Mouse (Mus musculus): Measurements from ENCODE around the gene Mfrp. TPM values are rescaled to one million over a fixed set of nuclear protein-coding genes. Genes with fewer than 3 reads are reported as not detected.
A peak's percentile ranks its signal among the peaks of the same experiment; 100 is the strongest.

Mfrp gene
- total and polyA plus RNA-seq, 2 experiments: not detected

DNA sequence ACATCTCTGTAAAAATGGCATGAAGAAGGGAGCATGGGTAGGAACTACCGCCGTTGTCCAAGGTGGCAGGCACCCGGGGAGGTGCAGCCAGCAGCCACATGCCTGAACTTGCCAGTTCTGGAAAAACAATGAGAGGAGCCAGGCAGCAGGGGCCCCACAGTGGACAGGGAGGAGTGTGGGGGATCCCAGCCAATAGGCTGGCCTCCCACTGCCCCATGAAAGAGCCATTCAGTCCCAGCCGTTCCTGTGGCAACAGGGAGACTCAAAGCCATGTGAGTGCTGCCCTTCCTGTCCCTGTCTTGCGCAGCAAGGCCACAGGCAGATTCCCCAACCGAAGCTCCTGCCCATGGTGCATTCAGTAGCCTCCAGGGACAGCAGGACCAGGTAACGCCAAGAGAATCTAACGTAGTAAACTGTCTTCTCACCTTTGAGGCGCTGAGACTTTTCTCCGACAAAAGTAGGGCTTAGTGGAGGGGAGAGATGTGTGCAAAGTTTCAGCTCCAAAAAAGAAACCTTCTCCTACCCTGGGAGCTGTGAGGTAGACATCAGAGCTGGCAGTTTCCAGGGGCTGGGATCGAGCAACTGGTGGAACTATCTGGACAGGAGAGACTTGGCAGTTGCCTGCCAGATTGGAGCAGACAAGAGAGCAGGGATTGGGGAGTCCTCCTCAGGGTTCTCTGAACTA, 29.5 kb upstream of the Mfrp start:
- no peaks in the 10 kb centered on the region for H3K79me2 ChIP-seq (ENCODE audit: control insufficient read depth, insufficient read depth, low read length)
- H3K27ac ChIP-seq (replicated peaks; ENCODE audit: insufficient read depth, low read depth, low read length): no peak overlapping the region
- no peaks in the 10 kb centered on the region for H3K36me3 ChIP-seq (ENCODE audit: control insufficient read depth, insufficient read depth, low read length)
- H3K27me3 ChIP-seq (ENCODE audit: control insufficient read depth, insufficient read depth, low read length): no peaks in the 10 kb centered on the region
- 67% methylated on average over 11 of the region's 11 CpGs for WGBS
- peaks cover 4% of the 10 kb centered on the region; the same call in 1 of the 2 replicates for H3K4me1 ChIP-seq (ENCODE audit: control insufficient read depth, insufficient read depth, low read length)
- H3K9ac ChIP-seq (ENCODE audit: low read depth, low read length): no peak overlapping the region
- TF ChIP-seq CTCF (IDR thresholded peaks at IDR 0.05; ENCODE audit: low read depth, low read length) (no peak), POLR2A (IDR thresholded peaks at IDR 0.05; ENCODE audit: extremely low read depth, insufficient read depth, low read length) (no peak)
- no peak for DNase-seq (ENCODE audit: extremely low read depth, low read depth, low spot score)
- H3K4me3 ChIP-seq (ENCODE audit: insufficient read depth, low read depth, low read length): no peak overlapping the region

DNA sequence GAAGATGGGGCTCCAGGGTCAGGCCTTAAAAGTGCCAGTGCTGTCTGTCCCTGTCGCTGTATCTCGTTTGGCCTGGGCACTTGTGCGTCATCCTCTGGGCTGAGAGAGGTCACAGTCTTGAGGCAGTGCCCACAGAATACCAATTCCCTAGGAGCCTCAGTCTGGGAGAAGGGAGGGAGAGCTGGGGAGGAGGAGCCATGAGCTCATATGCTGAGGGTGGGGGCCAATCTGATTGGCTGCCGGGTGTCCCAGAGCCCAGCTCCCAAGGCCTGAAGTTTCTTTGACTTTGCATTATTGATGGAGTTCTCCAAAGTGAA, 29.0 kb upstream of the Mfrp start:
- Histone ChIP-seq H3K4me3 (ENCODE audit: insufficient read depth, low read depth, low read length) (no peak overlapping the region), H3K27ac (replicated peaks; ENCODE audit: insufficient read depth, low read depth, low read length) (no peak overlapping the region), H3K27me3 (ENCODE audit: control insufficient read depth, insufficient read depth, low read length) (no peaks in the 10 kb centered on the region), H3K4me1 (ENCODE audit: control insufficient read depth, insufficient read depth, low read length) (peaks cover 4% of the 10 kb centered on the region; the same call in 1 of the 2 replicates), H3K9ac (ENCODE audit: low read depth, low read length) (no peak overlapping the region), H3K79me2 (ENCODE audit: control insufficient read depth, insufficient read depth, low read length) (no peaks in the 10 kb centered on the region), H3K36me3 (ENCODE audit: control insufficient read depth, insufficient read depth, low read length) (no peaks in the 10 kb centered on the region)
- no peak for TF ChIP-seq CTCF (IDR thresholded peaks at IDR 0.05; ENCODE audit: low read depth, low read length)
- TF ChIP-seq POLR2A (IDR thresholded peaks at IDR 0.05; ENCODE audit: extremely low read depth, insufficient read depth, low read length): no peak
- 72% methylated on average over 4 of the region's 4 CpGs for WGBS
- no peak for DNase-seq (ENCODE audit: extremely low read depth, low read depth, low spot score)

DNA sequence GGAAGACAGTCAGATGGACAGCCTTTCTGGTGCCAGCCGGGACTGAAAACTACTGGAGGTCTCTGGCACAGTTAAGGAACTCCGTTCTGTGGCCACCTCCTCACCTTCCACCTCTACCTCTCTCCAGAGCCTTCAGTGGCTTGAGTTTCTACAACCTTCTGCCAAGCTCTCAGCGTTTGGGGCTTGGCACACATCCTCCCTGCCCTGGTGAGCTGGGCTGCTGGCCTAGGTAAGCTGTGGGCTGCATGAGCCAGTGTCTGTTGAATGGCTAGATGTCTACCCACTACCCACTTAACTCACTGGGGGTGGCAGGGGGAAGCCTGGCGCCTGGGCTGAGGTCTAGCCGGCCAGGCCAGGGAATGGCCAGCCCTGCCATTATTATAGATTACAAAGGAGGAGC, 28.4 kb upstream of the Mfrp start:
- H3K9ac ChIP-seq (ENCODE audit: low read depth, low read length): no peak overlapping the region
- TF ChIP-seq CTCF (IDR thresholded peaks at IDR 0.05; ENCODE audit: low read depth, low read length) (no peak), POLR2A (IDR thresholded peaks at IDR 0.05; ENCODE audit: extremely low read depth, insufficient read depth, low read length) (no peak)
- WGBS: 82% methylated on average over 5 of the region's 5 CpGs

DNA sequence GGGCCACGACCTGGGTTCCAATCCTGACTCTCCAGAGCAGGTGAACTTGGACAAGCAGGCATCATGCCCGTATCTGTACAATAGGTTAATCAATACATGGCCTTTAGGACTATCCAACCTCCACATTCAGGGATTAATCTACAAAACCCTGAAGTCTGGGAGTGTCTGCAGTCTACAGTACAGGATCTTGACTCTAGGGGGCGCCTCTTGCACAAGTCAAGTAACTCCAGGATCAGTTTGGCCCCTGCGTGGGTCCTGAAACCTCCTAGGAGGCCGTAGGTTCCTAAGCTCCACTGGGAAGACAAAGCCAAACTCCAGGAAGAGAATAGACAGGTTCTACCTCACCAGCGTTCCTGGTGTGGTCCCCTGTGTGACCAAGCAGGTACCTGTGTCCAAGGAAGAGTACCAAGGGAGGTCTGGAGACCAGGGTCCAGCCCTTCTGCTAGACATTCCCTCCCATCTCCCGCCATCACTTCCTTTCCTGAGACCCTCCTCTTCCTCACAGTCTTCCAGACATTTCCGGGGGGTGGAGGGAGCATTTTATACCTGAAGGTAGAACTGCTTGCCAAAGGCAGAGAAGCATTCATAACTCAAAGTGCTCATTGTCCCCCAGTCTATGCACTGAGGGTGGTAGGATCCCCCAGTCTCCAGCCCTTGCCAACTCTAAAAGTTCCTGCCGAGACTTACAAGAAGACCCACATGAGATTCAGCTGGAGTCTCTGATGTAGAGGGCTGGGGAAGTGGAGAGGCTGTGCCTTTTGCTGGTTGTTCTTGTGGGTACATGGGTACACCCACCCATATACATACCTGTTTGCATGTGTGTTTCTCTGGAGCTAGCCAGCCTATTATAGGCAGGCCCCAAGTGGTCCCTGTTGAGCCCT, 26.9 kb upstream of the Mfrp start:
- peak; percentile 54 for DNase-seq (ENCODE audit: extremely low read depth, low read depth, low spot score)
- WGBS: 61% methylated on average over 9 of the region's 9 CpGs
- TF ChIP-seq CTCF (IDR thresholded peaks at IDR 0.05; ENCODE audit: low read depth, low read length) (peak; percentile 44), POLR2A (IDR thresholded peaks at IDR 0.05; ENCODE audit: extremely low read depth, insufficient read depth, low read length) (no peak)

More for the DNA sequence above, 28.4 kb upstream of the Mfrp start:
- no peak for DNase-seq (ENCODE audit: extremely low read depth, low read depth, low spot score)
- H3K4me3 ChIP-seq (ENCODE audit: insufficient read depth, low read depth, low read length): no peak overlapping the region
- H3K79me2 ChIP-seq (ENCODE audit: control insufficient read depth, insufficient read depth, low read length): no peaks in the 10 kb centered on the region
- no peaks in the 10 kb centered on the region for H3K36me3 ChIP-seq (ENCODE audit: control insufficient read depth, insufficient read depth, low read length)
- H3K27me3 ChIP-seq (ENCODE audit: control insufficient read depth, insufficient read depth, low read length): no peaks in the 10 kb centered on the region
- H3K4me1 ChIP-seq (ENCODE audit: control insufficient read depth, insufficient read depth, low read length): peaks cover 7% of the 10 kb centered on the region; the same call in 1 of the 2 replicates
- H3K27ac ChIP-seq (replicated peaks; ENCODE audit: insufficient read depth, low read depth, low read length): no peak overlapping the region

DNA sequence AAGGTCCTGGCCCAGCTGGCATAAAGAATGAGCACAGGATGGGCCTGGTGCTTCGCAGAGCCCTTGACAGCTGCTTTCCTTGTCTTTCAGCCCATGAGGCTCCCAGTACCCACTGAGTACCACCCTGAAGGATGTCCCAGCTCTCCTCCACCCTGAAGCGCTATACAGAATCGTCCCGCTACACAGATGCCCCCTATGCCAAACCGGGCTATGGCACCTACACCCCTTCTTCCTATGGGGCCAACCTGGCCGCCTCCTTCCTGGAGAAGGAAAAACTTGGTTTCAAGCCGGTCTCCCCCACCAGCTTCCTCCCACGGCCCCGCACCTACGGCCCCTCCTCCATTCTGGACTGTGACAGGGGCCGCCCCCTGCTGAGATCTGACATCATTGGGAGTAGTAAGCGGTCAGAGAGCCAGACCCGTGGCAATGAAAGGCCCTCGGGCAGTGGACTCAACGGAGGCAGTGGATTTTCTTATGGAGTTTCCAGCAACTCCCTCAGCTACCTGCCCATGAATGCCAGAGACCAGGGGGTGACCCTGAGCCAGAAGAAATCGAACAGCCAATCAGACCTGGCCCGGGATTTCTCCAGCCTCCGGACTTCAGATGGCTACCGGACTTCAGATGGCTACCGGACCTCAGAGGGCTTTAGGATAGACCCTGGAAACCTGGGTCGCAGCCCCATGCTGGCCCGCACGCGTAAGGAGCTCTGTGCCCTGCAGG, 26.1 kb upstream of the Mfrp start:
- H3K9ac ChIP-seq (ENCODE audit: low read depth, low read length): no peak overlapping the region
- H3K27me3 ChIP-seq (ENCODE audit: control insufficient read depth, insufficient read depth, low read length): no peaks in the 10 kb centered on the region
- peaks cover 19% of the 10 kb centered on the region for H3K4me1 ChIP-seq (ENCODE audit: control insufficient read depth, insufficient read depth, low read length)
- 89% methylated on average over 24 of the region's 24 CpGs for WGBS
- no peak for TF ChIP-seq CTCF (IDR thresholded peaks at IDR 0.05; ENCODE audit: low read depth, low read length)
- no peak for TF ChIP-seq POLR2A (IDR thresholded peaks at IDR 0.05; ENCODE audit: extremely low read depth, insufficient read depth, low read length)
- H3K27ac ChIP-seq (replicated peaks; ENCODE audit: insufficient read depth, low read depth, low read length): no peak overlapping the region
- H3K36me3 ChIP-seq (ENCODE audit: control insufficient read depth, insufficient read depth, low read length): no peaks in the 10 kb centered on the region
- no peaks in the 10 kb centered on the region for H3K79me2 ChIP-seq (ENCODE audit: control insufficient read depth, insufficient read depth, low read length)
- H3K4me3 ChIP-seq (ENCODE audit: insufficient read depth, low read depth, low read length): no peak overlapping the region
- DNase-seq (ENCODE audit: extremely low read depth, low read depth, low spot score): no peak

More for the DNA sequence above, 26.9 kb upstream of the Mfrp start:
- Histone ChIP-seq H3K27ac (replicated peaks; ENCODE audit: insufficient read depth, low read depth, low read length) (no peak overlapping the region), H3K79me2 (ENCODE audit: control insufficient read depth, insufficient read depth, low read length) (no peaks in the 10 kb centered on the region), H3K9ac (ENCODE audit: low read depth, low read length) (no peak overlapping the region), H3K27me3 (ENCODE audit: control insufficient read depth, insufficient read depth, low read length) (no peaks in the 10 kb centered on the region), H3K36me3 (ENCODE audit: control insufficient read depth, insufficient read depth, low read length) (no peaks in the 10 kb centered on the region), H3K4me3 (ENCODE audit: insufficient read depth, low read depth, low read length) (no peak overlapping the region), H3K4me1 (ENCODE audit: control insufficient read depth, insufficient read depth, low read length) (peaks cover 19% of the 10 kb centered on the region)

Data from liver, adult 2 months (tissue).